Mouse (Mus musculus) lung, postnatal 0 days (tissue): ENCODE results near the gene Hbb-bh2.

Source experiments
- CTCF ChIP-seq: IDR thresholded peaks from 2 replicates; pipeline ENCODE4 v1.5.1; 2016; ENCODE audit warnings: antibody characterized with exemption, mild to moderate bottlenecking
- EP300 ChIP-seq: IDR thresholded peaks from 2 replicates; pipeline ENCODE4 v1.6.1; 2016; ENCODE audit warnings: antibody characterized with exemption, mild to moderate bottlenecking, control low read depth

DNA sequence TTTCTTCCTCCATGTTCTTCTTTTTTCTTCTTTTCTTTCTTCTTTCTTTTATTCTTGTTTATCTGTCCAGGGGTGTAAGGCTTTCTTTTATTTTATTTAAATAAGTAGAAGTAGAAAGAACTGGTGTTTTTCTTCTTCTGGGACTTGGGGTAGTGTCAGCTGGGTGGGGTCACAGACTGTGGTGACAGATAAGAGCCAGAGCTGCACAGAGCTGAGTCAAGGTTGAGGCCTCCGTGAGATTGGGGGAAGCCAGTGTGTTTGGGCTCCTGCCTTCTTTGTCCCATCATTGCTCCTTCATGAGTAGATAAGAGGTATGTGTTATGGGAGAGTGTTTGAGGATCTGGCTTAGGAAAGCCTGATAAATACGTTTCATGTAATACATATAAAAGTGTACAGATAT is 18.8 kb upstream of the Hbb-bh2 start:
- TF ChIP-seq CTCF = no peak
- TF ChIP-seq EP300 = no peak
